Mouse (Mus musculus) right cerebral cortex, postnatal 14 days (tissue): ENCODE measurements around the gene Iffo2.

Experiments used
- DNase-seq: peaks from one replicate; pipeline ENCODE4 v3.0.0; 2022

Iffo2 gene

GRCm38 (mm10) chr4:139535127-139535695 is 4.9 kb downstream of the Iffo2 start:
- no peak for DNase-seq

- no peak for DNase-seq
Observed at GRCm38 (mm10) chr4:139535719-139536118, 5.4 kb downstream of the Iffo2 start.

- DNase-seq, result no peak
Observed at GRCm38 (mm10) chr4:139536706-139537105, 6.4 kb downstream of the Iffo2 start.

- DNase-seq, result no peak
Observed at GRCm38 (mm10) chr4:139540784-139541183, 10.4 kb downstream of the Iffo2 start.

GRCm38 (mm10) chr4:139545791-139546190 is 15.4 kb downstream of the Iffo2 start:
- no peak for DNase-seq

GRCm38 (mm10) chr4:139549448-139549847 is 19.1 kb downstream of the Iffo2 start:
- DNase-seq, result no peak

GRCm38 (mm10) chr4:139555235-139555634 is 24.9 kb downstream of the Iffo2 start:
- no peak for DNase-seq

GRCm38 (mm10) chr4:139555951-139556350 is 25.6 kb downstream of the Iffo2 start:
- DNase-seq, result no peak

GRCm38 (mm10) chr4:139568361-139568760 is 38.0 kb downstream of the Iffo2 start:
- no peak for DNase-seq

GRCm38 (mm10) chr4:139570756-139571155 is 40.4 kb downstream of the Iffo2 start:
- no peak for DNase-seq

GRCm38 (mm10) chr4:139572928-139573512 is 42.7 kb downstream of the Iffo2 start:
- no peak for DNase-seq

GRCm38 (mm10) chr4:139574156-139574798 is 43.9 kb downstream of the Iffo2 start:
- peak; percentile 97 for DNase-seq

GRCm38 (mm10) chr4:139574799-139575672 is 44.7 kb downstream of the Iffo2 start:
- DNase-seq, result peak; percentile 67

GRCm38 (mm10) chr4:139575673-139576003 is 45.3 kb downstream of the Iffo2 start:
- DNase-seq, result no peak

GRCm38 (mm10) chr4:139576251-139576880 is 46.0 kb downstream of the Iffo2 start:
- no peak for DNase-seq

- no peak for DNase-seq
Observed at GRCm38 (mm10) chr4:139577006-139577405, 46.7 kb downstream of the Iffo2 start.

GRCm38 (mm10) chr4:139578389-139578788 is 48.0 kb downstream of the Iffo2 start:
- DNase-seq, result no peak

- no peak for DNase-seq
Observed at GRCm38 (mm10) chr4:139579003-139579402, 48.7 kb downstream of the Iffo2 start.

GRCm38 (mm10) chr4:139579466-139579865 is 49.1 kb downstream of the Iffo2 start:
- no peak for DNase-seq

GRCm38 (mm10) chr4:139580663-139581336 is 50.5 kb downstream of the Iffo2 start:
- no peak for DNase-seq

- DNase-seq, result no peak
Observed at GRCm38 (mm10) chr4:139581427-139582051, 51.2 kb downstream of the Iffo2 start.

GRCm38 (mm10) chr4:139582346-139582745 is 52.0 kb downstream of the Iffo2 start:
- DNase-seq, result no peak
